Mouse (Mus musculus): ENCODE data around the gene Lrrc8d. TPM values are rescaled to one million over a fixed set of nuclear protein-coding genes. Genes with fewer than 3 reads are reported as not detected.

Lrrc8d gene
- polyA plus RNA-seq, 1 experiment: 24.8 TPM

DNA sequence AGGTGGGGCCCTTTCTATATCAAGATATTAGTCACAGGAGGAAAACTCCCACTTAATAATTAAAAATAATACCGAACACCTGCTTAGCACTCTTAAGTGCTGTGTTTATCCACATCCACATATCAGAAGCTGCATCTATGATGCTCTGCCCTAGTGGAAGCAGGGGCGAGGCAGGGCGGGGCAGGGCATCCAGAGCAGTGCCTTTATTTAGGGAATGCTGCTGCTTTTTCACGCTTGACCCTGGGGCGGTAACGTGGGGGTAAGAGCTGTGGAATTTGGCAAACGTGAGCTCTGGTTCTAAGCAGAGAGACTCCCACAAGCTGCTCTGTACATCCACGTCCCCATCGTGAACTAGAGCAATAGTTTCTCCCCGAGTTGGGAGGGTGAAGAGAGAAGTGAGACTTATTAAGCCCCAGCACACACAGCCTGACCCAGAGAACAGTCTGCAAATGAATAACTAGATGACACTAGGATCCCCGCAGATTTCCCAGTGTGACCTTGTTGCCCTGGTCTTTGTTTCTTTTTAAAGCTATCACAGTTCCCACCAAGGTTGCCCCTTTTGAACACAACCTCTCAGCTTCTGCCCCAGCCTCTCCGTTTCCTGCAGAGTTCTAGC lies 77.3 kb downstream of the Lrrc8d start:
- Histone ChIP-seq H3K4me3 (no peak overlapping the region), H3K79me2 (ENCODE audit: control insufficient read depth, insufficient read depth) (peaks cover 6% of the 10 kb centered on the region), H3K27me3 (ENCODE audit: control insufficient read depth, insufficient read depth, insufficient read length) (no peaks in the 10 kb centered on the region), H3K36me3 (ENCODE audit: control insufficient read depth, insufficient read depth) (no peaks in the 10 kb centered on the region), H3ac (ENCODE audit: control insufficient read depth, insufficient read length) (no peak overlapping the region), H3K4me2 (ENCODE audit: low read depth) (no peak overlapping the region)
- TF ChIP-seq MYOD1 (IDR thresholded peaks at IDR 0.05; ENCODE audit: control insufficient read depth in 1 of 3, insufficient read length in 2 of 3, low read depth in 2 of 3): no peak

DNA sequence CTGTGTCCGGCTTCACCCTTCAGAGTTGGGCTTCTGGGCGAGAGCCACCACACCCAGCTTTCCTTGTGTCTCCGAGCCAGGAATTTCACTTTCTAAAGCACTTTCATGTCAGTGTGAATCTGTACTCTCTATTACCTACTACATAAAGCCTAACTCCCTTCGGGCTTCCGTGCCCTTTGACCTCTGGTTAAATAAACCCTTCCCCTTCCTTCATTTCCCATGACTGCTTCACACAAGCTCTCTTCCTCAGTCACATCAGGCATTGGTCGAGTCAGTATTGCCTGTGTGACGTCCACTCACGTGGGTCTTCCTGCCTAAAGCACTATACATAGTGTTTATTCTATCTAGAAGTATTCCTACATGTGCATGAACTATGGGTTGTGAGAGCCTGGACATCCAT lies 77.9 kb downstream of the Lrrc8d start:
- H3K4me2 ChIP-seq (ENCODE audit: low read depth): no peak overlapping the region
- no peak overlapping the region for H3ac ChIP-seq (ENCODE audit: control insufficient read depth, insufficient read length)
- TF ChIP-seq CEBPB (IDR thresholded peaks at IDR 0.05; ENCODE audit: insufficient read depth, poor library complexity, severe bottlenecking) (no peak), SRF (IDR thresholded peaks at IDR 0.05; ENCODE audit: control insufficient read depth, insufficient read length, low read depth) (no peak), USF1 (IDR thresholded peaks at IDR 0.05; ENCODE audit: low read depth) (no peak), E2F4 (IDR thresholded peaks at IDR 0.05; ENCODE audit: insufficient read depth) (no peak), POLR2A (IDR thresholded peaks at IDR 0.05; ENCODE audit: insufficient read length, low read depth) (no peak), MAX (IDR thresholded peaks at IDR 0.05; ENCODE audit: low read depth) (no peak), TCF3 (IDR thresholded peaks at IDR 0.05; ENCODE audit: insufficient read length, low read depth) (no peak), MYOG (IDR thresholded peaks at IDR 0.05; ENCODE audit: control insufficient read depth in 1 of 3, insufficient read depth in 1 of 3, insufficient read length in 2 of 3, low read depth in 2 of 3) (no peak), POLR2AphosphoS2 (IDR thresholded peaks at IDR 0.05; ENCODE audit: insufficient read length, low read depth) (no peak), TCF12 (IDR thresholded peaks at IDR 0.05; ENCODE audit: insufficient read depth, poor library complexity, severe bottlenecking) (no peak)
- H3K4me3 ChIP-seq: no peak overlapping the region
- H3K27me3 ChIP-seq (ENCODE audit: control insufficient read depth, insufficient read depth, insufficient read length): no peaks in the 10 kb centered on the region
- H3K79me2 ChIP-seq (ENCODE audit: control insufficient read depth, insufficient read depth): peaks cover 11% of the 10 kb centered on the region
- no peaks in the 10 kb centered on the region for H3K36me3 ChIP-seq (ENCODE audit: control insufficient read depth, insufficient read depth)

DNA sequence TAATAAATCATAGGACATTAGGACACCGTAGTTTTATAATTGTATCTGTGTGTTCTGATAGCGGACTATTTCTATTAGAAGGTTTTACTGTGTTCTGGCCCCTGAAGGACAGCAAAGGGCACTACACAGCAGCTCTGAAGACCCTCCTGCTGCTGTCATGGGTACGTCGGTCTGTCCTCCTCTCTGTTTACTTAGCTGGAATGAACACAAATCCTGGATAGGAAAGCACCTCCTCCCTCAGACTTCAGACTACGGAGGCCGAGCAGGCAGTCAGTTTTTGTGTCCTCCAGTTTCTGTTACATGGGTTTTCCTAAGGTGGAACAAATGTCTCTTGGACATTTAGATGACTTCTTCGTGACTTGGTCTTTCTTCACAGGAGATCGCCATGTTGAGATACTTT lies 78.4 kb downstream of the Lrrc8d start:
- Histone ChIP-seq H3K36me3 (ENCODE audit: control insufficient read depth, insufficient read depth) (no peaks in the 10 kb centered on the region), H3K79me2 (ENCODE audit: control insufficient read depth, insufficient read depth) (peaks cover 11% of the 10 kb centered on the region), H3ac (ENCODE audit: control insufficient read depth, insufficient read length) (no peak overlapping the region), H3K4me3 (no peak overlapping the region), H3K4me2 (ENCODE audit: low read depth) (peak overlapping the region; percentile 15), H3K27me3 (ENCODE audit: control insufficient read depth, insufficient read depth, insufficient read length) (no peaks in the 10 kb centered on the region)
- TF ChIP-seq POLR2A (IDR thresholded peaks at IDR 0.05; ENCODE audit: insufficient read length, low read depth) (no peak), REST (IDR thresholded peaks at IDR 0.05; ENCODE audit: insufficient read depth, insufficient read length) (no peak), USF1 (IDR thresholded peaks at IDR 0.05; ENCODE audit: low read depth) (no peak), MAX (IDR thresholded peaks at IDR 0.05; ENCODE audit: low read depth) (no peak), POLR2AphosphoS2 (IDR thresholded peaks at IDR 0.05; ENCODE audit: insufficient read length, low read depth) (no peak), TCF3 (IDR thresholded peaks at IDR 0.05; ENCODE audit: insufficient read length, low read depth) (no peak), MYOG (IDR thresholded peaks at IDR 0.05; ENCODE audit: control insufficient read depth in 1 of 3, insufficient read depth in 1 of 3, insufficient read length in 2 of 3, low read depth in 2 of 3) (no peak), SRF (IDR thresholded peaks at IDR 0.05; ENCODE audit: control insufficient read depth, insufficient read length, low read depth) (no peak), E2F4 (IDR thresholded peaks at IDR 0.05; ENCODE audit: insufficient read depth) (no peak), TCF12 (IDR thresholded peaks at IDR 0.05; ENCODE audit: insufficient read depth, poor library complexity, severe bottlenecking) (no peak), CEBPB (IDR thresholded peaks at IDR 0.05; ENCODE audit: insufficient read depth, poor library complexity, severe bottlenecking) (no peak)

- TF ChIP-seq MYOG (IDR thresholded peaks at IDR 0.05; ENCODE audit: control insufficient read depth in 1 of 3, insufficient read depth in 1 of 3, insufficient read length in 2 of 3, low read depth in 2 of 3): no peak
- TF ChIP-seq E2F4 (IDR thresholded peaks at IDR 0.05; ENCODE audit: insufficient read depth): no peak
- peak; percentile 30 for TF ChIP-seq USF1 (IDR thresholded peaks at IDR 0.05; ENCODE audit: low read depth)
- TF ChIP-seq POLR2AphosphoS2 (IDR thresholded peaks at IDR 0.05; ENCODE audit: insufficient read length, low read depth): no peak
- Histone ChIP-seq H3K79me2 (ENCODE audit: control insufficient read depth, insufficient read depth) (peaks cover 14% of the 10 kb centered on the region), H3K4me3 (no peak overlapping the region), H3ac (ENCODE audit: control insufficient read depth, insufficient read length) (no peak overlapping the region), H3K27me3 (ENCODE audit: control insufficient read depth, insufficient read depth, insufficient read length) (no peaks in the 10 kb centered on the region), H3K36me3 (ENCODE audit: control insufficient read depth, insufficient read depth) (no peaks in the 10 kb centered on the region), H3K4me2 (ENCODE audit: low read depth) (peak overlapping the region; percentile 58)
Observed at GRCm38 (mm10) chr5:105778723-105779122, 79.0 kb downstream of the Lrrc8d start.

DNA sequence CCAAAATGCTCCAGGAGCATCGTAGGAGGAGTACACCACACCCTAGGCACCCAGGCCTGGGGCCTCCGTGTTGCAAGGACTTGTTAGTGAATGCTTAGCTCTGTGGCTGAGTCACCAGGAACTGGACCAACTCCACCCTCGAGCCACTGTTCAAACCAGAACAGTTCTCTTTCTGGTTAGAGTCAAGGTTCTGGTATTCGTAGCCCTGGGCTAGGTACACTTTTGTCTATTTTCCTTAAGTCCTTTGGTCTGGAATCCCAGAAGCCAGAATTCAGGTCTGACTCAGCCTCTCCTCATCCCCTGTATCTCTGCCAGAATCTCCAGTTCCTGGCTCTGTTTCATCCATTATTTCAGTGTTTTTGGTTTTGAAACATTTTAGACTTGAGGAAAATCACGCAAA lies 79.6 kb downstream of the Lrrc8d start:
- TF ChIP-seq CEBPB (IDR thresholded peaks at IDR 0.05; ENCODE audit: insufficient read depth, poor library complexity, severe bottlenecking): 0 out of 2 replicates have a peak, but pooled peaks have one; percentile 31
- TF ChIP-seq MYOG (IDR thresholded peaks at IDR 0.05; ENCODE audit: control insufficient read depth in 1 of 3, insufficient read depth in 1 of 3, insufficient read length in 2 of 3, low read depth in 2 of 3): no peak
- TF ChIP-seq POLR2AphosphoS2 (IDR thresholded peaks at IDR 0.05; ENCODE audit: insufficient read length, low read depth): no peak
- Histone ChIP-seq H3K4me2 (ENCODE audit: low read depth) (peak overlapping the region; percentile 58), H3K4me3 (no peak overlapping the region), H3K27me3 (ENCODE audit: control insufficient read depth, insufficient read depth, insufficient read length) (no peaks in the 10 kb centered on the region), H3ac (ENCODE audit: control insufficient read depth, insufficient read length) (no peak overlapping the region), H3K36me3 (ENCODE audit: control insufficient read depth, insufficient read depth) (no peaks in the 10 kb centered on the region), H3K79me2 (ENCODE audit: control insufficient read depth, insufficient read depth) (peaks cover 14% of the 10 kb centered on the region)

Measured in myocyte (in vitro differentiated cells).